Comparison of ENCODE assay signal across 16 mouse cellular contexts in genomic region chr11:87682838-87683571, GRCm38 (mm10). TPM values are rescaled to one million over a fixed set of nuclear protein-coding genes. Genes with fewer than 3 reads are reported as not detected.
A peak's percentile ranks its signal among the peaks of the same experiment; 100 is the strongest.
DNase-seq lines count a peak whose midpoint lies in the region; ATAC-seq and TF ChIP-seq lines count a peak whose summit lies in the region.
"Had no signal": no experiment of that assay in that cellular context is flagged by ENCODE, and none has a peak within 500 bp of the region (broad histone marks: within the 10 kb centered on the region; RNA-seq: fewer than 3 reads in every experiment).

No protein-coding gene starts in this region.

- no peak overlapping the region for H3K9ac ChIP-seq in intestine, postnatal 0 days (ENCODE audit: low read depth, low read length)
- H3K9ac ChIP-seq: forebrain, embryonic 12.5 days; neural tube, embryonic 15.5 days had no signal

- H3K4me1 ChIP-seq in kidney, adult 2 months (ENCODE audit: control insufficient read depth, insufficient read depth, low read length) = no peaks in the 10 kb centered on the region
- H3K4me1 ChIP-seq in intestine, postnatal 0 days (replicated peaks; ENCODE audit: control insufficient read depth, insufficient read depth, low read length) = 0 out of 2 replicates have a peak, but pooled peaks cover 8% of the 10 kb centered on the region
- H3K4me1 ChIP-seq: forebrain, embryonic 12.5 days; neural tube, embryonic 15.5 days had no signal

- H3K4me3 ChIP-seq in kidney, adult 2 months (ENCODE audit: insufficient read depth, low read depth, low read length) = no peak overlapping the region
- no peak overlapping the region for H3K4me3 ChIP-seq in intestine, postnatal 0 days (ENCODE audit: low read depth, low read length)
- H3K4me3 ChIP-seq: forebrain, embryonic 12.5 days; neural tube, embryonic 15.5 days had no signal

- TF ChIP-seq POLR2A in kidney, adult 2 months (IDR thresholded peaks at IDR 0.05; ENCODE audit: low read depth, low read length) = no peak

- peak; percentile 82 for ATAC-seq in intestine, postnatal 0 days

- no peak overlapping the region for H3K27ac ChIP-seq in kidney, adult 2 months (ENCODE audit: insufficient read depth, low read depth, low read length)
- H3K27ac ChIP-seq in intestine, postnatal 0 days (ENCODE audit: low read depth, low read length) = peak overlapping the region; percentile 73
- H3K27ac ChIP-seq: forebrain, embryonic 12.5 days; kidney, postnatal 0 days; neural tube, embryonic 15.5 days had no signal

- no peaks in the 10 kb centered on the region for H3K36me3 ChIP-seq in kidney, adult 2 months (ENCODE audit: control insufficient read depth, insufficient read depth, low read length)
- H3K36me3 ChIP-seq in intestine, postnatal 0 days (ENCODE audit: control insufficient read depth, insufficient read depth) = no peaks in the 10 kb centered on the region
- H3K36me3 ChIP-seq: forebrain, embryonic 12.5 days; neural tube, embryonic 15.5 days had no signal

- H3K4me2 ChIP-seq in intestine, postnatal 0 days (replicated peaks; ENCODE audit: low read depth) = peak overlapping the region; percentile 41
- H3K4me2 ChIP-seq: forebrain, embryonic 12.5 days; neural tube, embryonic 15.5 days had no signal

- peak; percentile 49 to 75 for DNase-seq in adrenal gland, adult (ENCODE audit: inconsistent age in 2 of 2, low spot score in 1 of 2)
- DNase-seq in adrenal gland, adult 18-20 months (ENCODE audit: low spot score in 2 of 2) = no peak
- DNase-seq in kidney, postnatal 14 days = peak; percentile 32
- no peak for DNase-seq in kidney, adult 2 months
- DNase-seq in adrenal gland, postnatal 36 days = peak; percentile 24 to 36
- DNase-seq in c-Kit-positive CD71-positive TER-119-positive erythroid progenitor cells, embryonic 14.5 days (ENCODE audit: low spot score) = no peak
- no peak for DNase-seq in cerebellum, postnatal 25 days
- DNase-seq: cerebellum, adult 9-11 months; layer of hippocampus, adult 9-11 months; lung, adult 18-20 months; right cerebral cortex, postnatal 4 days; thymus, postnatal 4 days had no signal

- no peak for TF ChIP-seq CTCF in kidney, adult 2 months (conservative IDR thresholded peaks at IDR 0.05; ENCODE audit: insufficient read depth, insufficient read length, low read depth, low read length)
- no peak for TF ChIP-seq CTCF in intestine, postnatal 0 days (IDR thresholded peaks at IDR 0.05; ENCODE audit: low read depth)

- 43% methylated on average over 13 of the region's 13 CpGs for WGBS in kidney, adult 2 months
- WGBS in intestine, postnatal 0 days = 18% methylated on average over 13 of the region's 13 CpGs

- H3K27me3 ChIP-seq in kidney, adult 2 months (replicated peaks; ENCODE audit: control insufficient read depth, insufficient read depth, low read length) = no peaks in the 10 kb centered on the region
- no peaks in the 10 kb centered on the region for H3K27me3 ChIP-seq in intestine, postnatal 0 days (replicated peaks; ENCODE audit: control insufficient read depth, insufficient read depth, low read length)
- H3K27me3 ChIP-seq: forebrain, embryonic 12.5 days; neural tube, embryonic 15.5 days had no signal

- H3K9me3 ChIP-seq in intestine, postnatal 0 days (ENCODE audit: control insufficient read depth) = no peaks in the 10 kb centered on the region
- H3K9me3 ChIP-seq: forebrain, embryonic 12.5 days; neural tube, embryonic 15.5 days had no signal

RNA-seq across cellular contexts. Expression of gene Rnf43, which starts 20.5 kb away (rescaled TPM):
- total RNA-seq in adrenal gland, adult 18-20 months (2021) = 1 to 10 TPM; 4.7 to 5.1 TPM
- 4.0 and 4.6 TPM in 2 replicates for polyA plus RNA-seq in kidney, adult 2 months (2012; rRNA removed)
- total RNA-seq in adrenal gland, postnatal 36 days (2021) = 1 to 10 TPM; 6.2 to 8.9 TPM
- polyA plus RNA-seq in intestine, postnatal 0 days (2015; fragmentation: Nextera tagmentation; extraction: Ambion mirVana) = 9.5 and 10.7 TPM in 2 replicates

RNA-seq across cellular contexts. Expression of gene Supt4a, which starts 54.3 kb away (rescaled TPM):
- total RNA-seq in adrenal gland, adult 18-20 months (2021) = 10 to 100 TPM; 65.5 to 72.4 TPM
- 96.9 and 135 TPM in 2 replicates for polyA plus RNA-seq in kidney, adult 2 months (2012; rRNA removed)
- total RNA-seq in adrenal gland, postnatal 36 days (2021) = 10 to 100 TPM; 60.5 to 90.0 TPM
- 79.7 and 87.5 TPM in 2 replicates for polyA plus RNA-seq in intestine, postnatal 0 days (2015; fragmentation: Nextera tagmentation; extraction: Ambion mirVana)

Comparison
In these comparisons a context has a peak if more than half of its experiments do, and no peak if none do; other contexts are left out.
1. DNase-seq: peak in adrenal gland, adult (2 of 2), kidney, postnatal 14 days (single experiment) and adrenal gland, postnatal 36 days (2 of 2); none in adrenal gland, adult 18-20 months (0 of 2), kidney, adult 2 months (single experiment), c-Kit-positive CD71-positive TER-119-positive erythroid progenitor cells, embryonic 14.5 days (single experiment) and cerebellum, postnatal 25 days (0 of 2).